Mouse (Mus musculus): Measurements from ENCODE around the gene Xxylt1.
"Not testable (repeated sequence)": the region's sequence is repeated elsewhere in the genome, so short reads cannot be mapped to it uniquely, and the experiment has no call there.

Xxylt1 gene

GRCm38 (mm10) chr16:31024997-31025396, 56.2 kb downstream of the Xxylt1 start:
- no peak for DNase-seq (ENCODE audit: extremely low spot score, low spot score)

GRCm38 (mm10) chr16:31024221-31024620, 57.0 kb downstream of the Xxylt1 start:
- DNase-seq (ENCODE audit: extremely low spot score, low spot score) = no peak

- DNase-seq (ENCODE audit: extremely low spot score, low spot score) = no peak
Observed at GRCm38 (mm10) chr16:31023803-31024202, 57.4 kb downstream of the Xxylt1 start.

GRCm38 (mm10) chr16:31022287-31022686, 58.9 kb downstream of the Xxylt1 start:
- no peak for DNase-seq (ENCODE audit: extremely low spot score, low spot score)

- no peak for DNase-seq (ENCODE audit: extremely low spot score, low spot score)
Observed at GRCm38 (mm10) chr16:31019514-31019913, 61.7 kb downstream of the Xxylt1 start.

GRCm38 (mm10) chr16:31017687-31018413, 63.4 kb downstream of the Xxylt1 start:
- no peak for DNase-seq (ENCODE audit: extremely low spot score, low spot score)

GRCm38 (mm10) chr16:31016669-31017068, 64.6 kb downstream of the Xxylt1 start:
- no peak for DNase-seq (ENCODE audit: extremely low spot score, low spot score)

- DNase-seq (ENCODE audit: extremely low spot score, low spot score) = no peak
Observed at GRCm38 (mm10) chr16:31016169-31016568, 65.1 kb downstream of the Xxylt1 start.

GRCm38 (mm10) chr16:31015271-31015670, 66.0 kb downstream of the Xxylt1 start:
- no peak for DNase-seq (ENCODE audit: extremely low spot score, low spot score)

- no peak for DNase-seq (ENCODE audit: extremely low spot score, low spot score)
Observed at GRCm38 (mm10) chr16:31012236-31012635, 69.0 kb downstream of the Xxylt1 start.

GRCm38 (mm10) chr16:31010443-31010842, 70.8 kb downstream of the Xxylt1 start:
- DNase-seq (ENCODE audit: extremely low spot score, low spot score) = no peak

- DNase-seq (ENCODE audit: extremely low spot score, low spot score) = no peak
Observed at GRCm38 (mm10) chr16:31008326-31008725, 72.9 kb downstream of the Xxylt1 start.

- DNase-seq (ENCODE audit: extremely low spot score, low spot score) = no peak
Observed at GRCm38 (mm10) chr16:31007582-31007981, 73.7 kb downstream of the Xxylt1 start.

GRCm38 (mm10) chr16:31005693-31006092, 75.5 kb downstream of the Xxylt1 start:
- no peak for DNase-seq (ENCODE audit: extremely low spot score, low spot score)

GRCm38 (mm10) chr16:31004321-31004682, 76.9 kb downstream of the Xxylt1 start:
- no peak for DNase-seq (ENCODE audit: extremely low spot score, low spot score)

GRCm38 (mm10) chr16:31003592-31004320, 77.5 kb downstream of the Xxylt1 start:
- not testable (repeated sequence) for DNase-seq (ENCODE audit: extremely low spot score, low spot score)

- no peak for DNase-seq (ENCODE audit: extremely low spot score, low spot score)
Observed at GRCm38 (mm10) chr16:31002926-31003325, 78.3 kb downstream of the Xxylt1 start.

- no peak for DNase-seq (ENCODE audit: extremely low spot score, low spot score)
Observed at GRCm38 (mm10) chr16:31002117-31002516, 79.1 kb downstream of the Xxylt1 start.

- DNase-seq (ENCODE audit: extremely low spot score, low spot score) = no peak
Observed at GRCm38 (mm10) chr16:30998711-30999110, 82.5 kb downstream of the Xxylt1 start.

- no peak for DNase-seq (ENCODE audit: extremely low spot score, low spot score)
Observed at GRCm38 (mm10) chr16:30998048-30998447, 83.2 kb downstream of the Xxylt1 start.

- DNase-seq (ENCODE audit: extremely low spot score, low spot score) = no peak
Observed at GRCm38 (mm10) chr16:30995446-30995845, 85.8 kb downstream of the Xxylt1 start.

- no peak for DNase-seq (ENCODE audit: extremely low spot score, low spot score)
Observed at GRCm38 (mm10) chr16:30994881-30995280, 86.4 kb downstream of the Xxylt1 start.

- DNase-seq (ENCODE audit: extremely low spot score, low spot score) = no peak
Observed at GRCm38 (mm10) chr16:30994296-30994695, 86.9 kb downstream of the Xxylt1 start.
